Mouse (Mus musculus) layer of hippocampus, adult 11-12 months (tissue): ENCODE data around the gene Chek1.

Experiments used
- DNase-seq: peaks from one replicate; pipeline ENCODE4 v3.0.0; 2022; ENCODE audit warnings: low spot score

Gene Chek1

DNA sequence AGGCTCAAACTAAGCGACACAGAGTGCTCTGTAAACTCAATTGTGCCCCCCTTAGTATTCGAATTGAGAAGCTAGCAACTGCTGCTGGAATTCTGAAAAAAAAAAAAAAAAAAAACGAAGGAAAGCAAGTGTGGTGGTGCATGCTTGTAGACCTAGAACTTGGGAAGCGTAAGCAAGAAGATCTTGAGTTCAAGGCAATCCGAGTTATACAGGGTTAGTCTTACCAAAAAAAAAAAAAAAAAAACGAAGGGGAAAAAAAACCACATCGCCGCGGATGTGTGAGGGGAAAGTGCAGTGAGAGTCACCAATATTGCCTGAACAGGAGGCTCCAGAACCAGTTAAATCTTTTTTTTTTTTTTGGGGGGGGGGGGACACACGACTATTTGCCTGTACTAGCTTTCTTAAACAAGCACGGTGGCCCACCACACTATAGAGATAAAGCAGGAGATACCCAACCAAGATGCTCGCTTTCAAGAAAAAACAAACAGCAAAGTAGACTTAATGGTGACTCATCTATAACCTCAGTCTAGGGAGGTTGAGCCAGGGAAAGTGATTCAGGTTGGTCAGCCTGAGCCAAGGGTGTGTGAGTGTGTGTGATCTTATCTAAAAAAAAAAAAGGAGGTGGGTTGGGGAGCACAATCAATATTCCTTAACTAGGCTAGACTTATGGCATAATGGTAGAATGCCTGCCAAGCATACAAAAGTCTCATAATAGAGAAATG is at the start of gene Chek1:
Gene Chek1, minus strand, starts transcription at position 32 of the 722 bp plus-strand sequence.
- no peak for DNase-seq

DNA sequence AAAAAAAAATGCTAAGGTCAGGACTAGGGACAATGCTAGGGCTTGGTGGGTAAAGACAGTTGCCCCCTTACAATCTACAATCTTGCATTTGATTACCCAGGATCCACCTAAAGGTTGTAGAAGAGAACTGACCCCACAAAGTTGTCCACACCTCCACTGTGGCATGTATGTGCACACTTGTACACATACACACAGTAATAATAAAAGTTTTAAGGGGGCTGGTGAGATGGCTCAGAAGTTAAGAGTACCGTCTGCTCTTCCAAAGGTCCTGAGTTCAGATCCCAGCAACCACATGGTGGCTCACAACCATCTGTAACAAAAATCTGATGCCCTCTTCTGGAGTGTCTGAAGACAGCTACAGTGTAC is 42.2 kb upstream of the Chek1 start:
- no peak for DNase-seq

DNA sequence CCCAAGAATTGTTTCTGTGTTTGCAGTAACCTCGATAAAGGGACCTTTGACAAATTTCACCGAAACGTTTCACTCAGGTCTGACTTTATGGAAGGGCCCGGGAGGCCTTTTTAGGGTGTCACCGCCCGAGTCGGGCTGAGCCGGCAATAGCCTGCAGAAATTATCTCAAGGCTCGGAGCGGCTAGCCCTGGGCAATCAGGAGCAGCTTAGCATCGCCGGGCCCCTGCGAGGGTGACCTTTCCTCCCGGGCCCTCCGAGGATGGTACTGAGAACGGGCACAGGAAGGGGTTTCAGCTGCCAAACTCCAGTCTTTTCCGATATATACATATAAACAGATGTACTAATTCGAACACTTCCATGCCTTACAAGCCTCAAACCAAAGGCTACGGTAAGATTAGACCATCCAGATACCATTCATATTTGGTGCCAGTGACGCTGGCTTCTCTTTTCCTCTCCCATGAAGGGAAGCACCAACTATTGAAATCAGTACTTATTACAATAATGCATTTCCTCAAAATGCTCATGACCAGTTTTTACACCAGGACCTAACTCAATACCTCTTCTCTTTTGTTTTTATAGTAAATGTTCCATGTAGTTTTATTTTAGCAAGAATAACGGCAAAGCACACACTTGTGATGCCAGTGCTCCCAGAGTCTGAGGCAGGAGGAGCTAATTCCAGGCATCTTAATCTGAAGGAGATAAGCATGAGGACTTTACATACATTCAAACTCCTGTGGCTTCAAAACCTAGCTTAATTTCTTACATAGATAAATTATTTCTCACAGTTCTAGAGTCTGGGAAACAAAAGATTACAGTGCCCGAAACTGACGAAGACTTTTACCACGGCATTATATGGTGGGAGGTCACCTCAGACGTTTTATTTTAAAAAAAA is 41.5 kb upstream of the Chek1 start:
- DNase-seq = no peak

GRCm38 (mm10) chr9:36767203-36768143 is 40.6 kb upstream of the Chek1 start, which contains the start of gene Stt3a:
TSS of gene Stt3a (minus strand) at chr9:36767679.
- DNase-seq = peak; percentile 100

DNA sequence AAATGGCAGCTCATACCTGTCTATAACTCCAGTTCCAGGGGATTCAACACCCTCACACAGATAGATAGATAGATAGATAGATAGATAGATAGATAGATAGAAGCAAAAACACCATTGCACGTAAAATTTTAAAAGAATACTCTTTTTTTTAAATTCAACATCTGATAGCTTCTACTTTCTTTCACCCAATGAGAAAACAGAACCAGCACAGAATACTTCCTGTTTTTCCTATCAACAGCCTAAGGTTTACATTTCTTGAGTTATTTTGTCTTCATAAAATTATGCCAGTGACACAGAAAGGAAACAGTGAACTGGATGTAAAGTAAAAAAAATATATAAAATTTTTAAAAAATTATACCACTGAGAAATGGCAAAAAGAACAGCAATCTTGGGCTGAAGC is 37.5 kb upstream of the Chek1 start:
- no peak for DNase-seq

GRCm38 (mm10) chr9:36726131-36727033 is 483 bp downstream of the Chek1 start:
- peak; percentile 92 for DNase-seq

DNA sequence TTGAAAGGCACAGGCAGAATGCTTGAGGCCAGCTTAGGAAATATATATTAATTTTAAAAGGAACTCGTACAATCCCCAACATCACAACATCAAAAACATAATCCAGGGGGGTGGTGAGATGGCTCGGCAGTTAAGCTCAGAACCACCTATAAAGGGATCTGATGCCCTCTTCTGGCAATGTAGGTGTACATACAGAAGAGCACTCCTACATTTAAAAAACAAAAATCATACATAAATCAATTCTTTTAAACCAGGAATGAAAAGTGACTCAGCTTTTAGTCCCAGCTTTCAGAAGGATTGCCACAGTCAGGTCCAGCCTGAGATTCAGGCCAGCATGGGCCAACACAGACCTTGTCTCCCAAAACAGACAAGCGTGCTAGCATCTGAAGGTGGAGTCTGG is 10.2 kb downstream of the Chek1 start:
- DNase-seq = peak; percentile 9

DNA sequence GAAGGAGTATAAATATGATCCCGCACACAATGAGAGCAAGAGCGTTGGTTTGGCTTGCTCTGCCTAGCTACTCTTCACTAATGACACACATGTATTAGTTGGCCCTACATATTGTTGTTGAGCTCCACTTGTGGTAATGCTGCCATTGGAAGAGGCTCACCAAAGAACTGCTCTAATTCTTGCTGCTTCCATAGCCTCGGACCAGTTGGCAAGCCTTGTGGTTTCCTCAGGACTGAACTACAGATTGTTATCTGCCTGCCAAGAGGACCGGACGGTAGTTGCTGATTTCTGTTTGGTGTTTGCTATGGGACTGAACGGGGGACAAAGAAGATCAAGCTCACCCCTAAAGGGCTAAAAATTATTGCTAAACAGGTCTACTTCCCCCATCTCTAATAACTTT is 19.6 kb downstream of the Chek1 start:
- no peak for DNase-seq

- no peak for DNase-seq
These were observed 20.9 kb downstream of the Chek1 start for GRCm38 (mm10) chr9:36705923-36706322.

DNA sequence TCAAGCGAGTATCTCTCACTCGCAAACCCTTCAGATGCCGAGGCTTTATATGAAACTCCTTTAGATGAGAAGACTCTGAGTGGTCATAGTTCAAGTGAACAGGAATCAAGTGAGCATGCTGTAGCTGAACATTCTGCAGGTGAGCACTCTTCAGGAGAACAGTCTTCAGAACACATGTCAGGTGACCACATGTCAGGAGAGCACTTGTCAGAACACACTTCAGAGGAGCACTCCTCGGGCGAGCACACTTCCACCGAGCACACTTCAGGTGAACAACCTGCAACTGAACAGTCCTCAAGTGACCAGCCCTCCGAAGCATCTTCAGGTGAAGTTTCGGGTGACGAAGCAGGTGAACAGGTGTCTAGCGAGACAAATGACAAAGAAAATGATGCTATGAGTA is 32.6 kb downstream of the Chek1 start:
- DNase-seq = no peak

DNA sequence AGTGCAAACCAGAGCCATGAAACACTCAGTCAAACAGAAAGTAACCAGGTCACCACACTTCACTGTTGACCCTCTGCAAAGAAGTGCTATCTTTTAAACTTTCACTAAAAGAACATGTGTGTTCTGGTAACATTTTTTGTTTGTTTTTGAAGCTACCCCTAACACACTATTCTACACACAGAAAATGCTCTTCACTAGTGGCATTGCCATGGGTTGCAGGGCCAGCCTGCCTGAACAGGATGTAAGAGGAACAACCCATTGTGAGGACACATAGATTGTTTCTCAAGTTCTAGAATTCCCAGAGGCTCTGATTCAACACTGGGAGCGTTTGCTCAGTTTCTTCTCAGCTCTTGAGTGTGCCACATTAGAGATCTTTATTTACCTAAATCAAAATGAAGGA is 33.9 kb downstream of the Chek1 start, which contains the start of gene Acrv1:
Gene Acrv1, plus strand, starts transcription at position 301 of the 400 bp plus-strand sequence.
- no peak for DNase-seq

GRCm38 (mm10) chr9:36687329-36687728 is 39.5 kb downstream of the Chek1 start:
- peak; percentile 5 for DNase-seq

DNA sequence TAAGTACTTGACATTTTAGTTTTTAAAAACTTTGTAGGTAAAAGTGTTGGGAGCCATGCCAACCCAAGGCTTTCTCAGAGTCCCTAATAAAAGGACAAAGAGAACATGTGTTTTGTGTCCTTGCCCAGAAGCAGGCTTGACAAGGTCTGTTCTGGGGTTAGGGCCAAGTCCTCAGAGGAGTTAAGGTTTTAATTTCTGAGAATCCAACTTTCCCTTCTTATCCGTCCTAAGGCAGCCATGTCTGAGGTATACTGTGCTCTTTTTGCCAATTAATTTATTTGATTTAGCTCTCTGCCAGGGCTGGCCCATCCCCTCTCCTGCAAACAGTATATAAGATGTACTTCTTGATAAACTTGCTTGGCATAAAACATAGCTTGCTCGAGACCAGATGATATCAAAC is 45.4 kb downstream of the Chek1 start:
- no peak for DNase-seq
